ENCODE assay signal across 8 mouse cellular contexts in the genomic region with DNA sequence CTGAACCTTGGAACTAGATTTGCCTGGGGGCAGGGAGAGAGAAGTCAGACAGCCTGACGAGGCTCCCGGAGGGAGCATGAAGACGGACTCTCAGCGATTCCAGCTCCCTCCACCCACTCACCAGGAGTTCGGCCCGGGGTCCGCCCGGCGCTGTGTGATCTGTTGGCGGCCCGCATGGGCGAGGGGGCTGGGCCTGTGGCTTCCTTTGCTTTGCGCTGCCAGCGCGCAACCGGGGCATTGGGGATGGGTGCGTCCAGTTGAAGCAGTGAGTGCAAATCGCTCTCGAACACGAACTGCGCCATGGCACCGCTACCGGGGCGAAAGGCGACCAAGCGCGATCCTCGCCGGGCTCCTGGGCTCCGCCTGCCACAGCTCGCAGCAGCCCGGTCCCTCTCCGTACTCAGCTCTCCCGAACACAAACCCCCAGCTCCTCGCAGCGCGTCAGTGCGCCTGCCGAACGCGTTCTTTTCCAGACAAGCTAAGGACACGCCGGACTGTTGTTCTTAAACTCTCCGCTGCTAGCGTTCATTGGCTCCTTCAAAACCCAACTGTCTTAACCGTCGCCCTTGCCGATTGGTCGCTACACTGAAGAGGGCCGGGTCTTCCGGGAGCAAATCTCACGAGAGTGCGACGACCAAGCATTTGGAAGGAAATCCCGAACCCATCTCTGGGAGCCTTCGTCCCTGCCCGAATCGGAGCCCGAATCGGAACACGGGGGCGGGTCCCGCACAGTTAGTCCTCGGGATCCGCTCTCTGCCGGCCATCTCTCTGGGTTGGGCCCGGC. TPM values are rescaled to one million over a fixed set of nuclear protein-coding genes. Genes with fewer than 3 reads are reported as not detected.
DNase-seq lines count a peak whose midpoint lies in the region; ATAC-seq and TF ChIP-seq lines count a peak whose summit lies in the region.

A gene (minus strand): TSS at position 533 of the 784 bp plus-strand sequence.

- peak; percentile 82 for DNase-seq in B cell, adult 2 months
- DNase-seq in brain, adult 2 months (ENCODE audit: low read depth, low spot score) = peak; percentile 98
- peak; percentile 99 for DNase-seq in kidney, postnatal 0 days (ENCODE audit: low spot score)
- peak; percentile 86 for DNase-seq in liver, embryonic 11.5 days (ENCODE audit: low spot score)
- DNase-seq in naive thymus-derived CD4-positive, alpha-beta T cell, adult 2 months (ENCODE audit: low read depth) = peak; percentile 94

- H3K9me3 ChIP-seq in heart, embryonic 12.5 days (replicated peaks) = no peaks in the 10 kb centered on the region
- no peaks in the 10 kb centered on the region for H3K9me3 ChIP-seq in kidney, postnatal 0 days (replicated peaks; ENCODE audit: low read length)
- H3K9me3 ChIP-seq in liver, embryonic 11.5 days (ENCODE audit: control insufficient read depth, low read length) = no peaks in the 10 kb centered on the region
- H3K9me3 ChIP-seq in stomach, embryonic 14.5 days (ENCODE audit: control insufficient read depth, low read depth, low read length) = no peaks in the 10 kb centered on the region

- H3K9ac ChIP-seq in heart, embryonic 12.5 days = peak within 1 kb of the TSS; percentile 80
- H3K9ac ChIP-seq in kidney, postnatal 0 days (ENCODE audit: low read depth, low read length) = peak within 1 kb of the TSS; percentile 71
- H3K9ac ChIP-seq in liver, embryonic 11.5 days (ENCODE audit: low read depth, low read length) = peak within 1 kb of the TSS; percentile 84
- peak within 1 kb of the TSS; percentile 87 for H3K9ac ChIP-seq in stomach, embryonic 14.5 days (replicated peaks; ENCODE audit: low read depth, low read length)

- peak within 1 kb of the TSS; percentile 83 for H3K4me2 ChIP-seq in heart, embryonic 12.5 days
- H3K4me2 ChIP-seq in kidney, postnatal 0 days (ENCODE audit: low read length) = peak within 1 kb of the TSS; percentile 95
- H3K4me2 ChIP-seq in liver, embryonic 11.5 days = peak within 1 kb of the TSS; percentile 88
- H3K4me2 ChIP-seq in stomach, embryonic 14.5 days (replicated peaks; ENCODE audit: low read depth, low read length) = peak within 1 kb of the TSS; percentile 92

- no peak for TF ChIP-seq CTCF in kidney, postnatal 0 days (IDR thresholded peaks at IDR 0.05; ENCODE audit: low read depth)

- no peaks in the 10 kb centered on the region for H3K27me3 ChIP-seq in heart, embryonic 12.5 days (replicated peaks)
- no peaks in the 10 kb centered on the region for H3K27me3 ChIP-seq in kidney, postnatal 0 days (ENCODE audit: insufficient read depth, low read length)
- no peaks in the 10 kb centered on the region for H3K27me3 ChIP-seq in liver, embryonic 11.5 days (replicated peaks; ENCODE audit: control insufficient read depth, insufficient read depth, low read length)
- H3K27me3 ChIP-seq in stomach, embryonic 14.5 days (ENCODE audit: control insufficient read depth, insufficient read depth, low read length) = no peaks in the 10 kb centered on the region

- peaks cover 38% of the 10 kb centered on the region for H3K4me1 ChIP-seq in heart, embryonic 12.5 days (replicated peaks)
- H3K4me1 ChIP-seq in kidney, postnatal 0 days (replicated peaks; ENCODE audit: insufficient read depth, low read length) = peaks cover 6% of the 10 kb centered on the region
- peaks cover 34% of the 10 kb centered on the region for H3K4me1 ChIP-seq in liver, embryonic 11.5 days (replicated peaks; ENCODE audit: control insufficient read depth, insufficient read depth, low read length)
- H3K4me1 ChIP-seq in stomach, embryonic 14.5 days (ENCODE audit: control insufficient read depth, insufficient read depth, low read length) = peaks cover 20% of the 10 kb centered on the region

- under 1% methylated on average over 67 of the region's 67 CpGs for WGBS in heart, embryonic 12.5 days
- under 1% methylated on average over 67 of the region's 67 CpGs for WGBS in kidney, postnatal 0 days
- WGBS in liver, embryonic 11.5 days = under 1% methylated on average over 67 of the region's 67 CpGs
- 1% methylated on average over 67 of the region's 67 CpGs for WGBS in stomach, embryonic 14.5 days

- peak within 1 kb of the TSS; percentile 78 for H3K4me3 ChIP-seq in heart, embryonic 12.5 days
- H3K4me3 ChIP-seq in kidney, postnatal 0 days (replicated peaks; ENCODE audit: low read depth, low read length) = peak within 1 kb of the TSS; percentile 53
- peak within 1 kb of the TSS; percentile 78 for H3K4me3 ChIP-seq in liver, embryonic 11.5 days (ENCODE audit: low read depth, low read length)
- peak within 1 kb of the TSS; percentile 74 for H3K4me3 ChIP-seq in stomach, embryonic 14.5 days (ENCODE audit: low read depth, low read length)

- peak within 1 kb of the TSS; percentile 93 for H3K27ac ChIP-seq in heart, embryonic 12.5 days (ENCODE audit: poor library complexity, severe bottlenecking)
- peak within 1 kb of the TSS; percentile 91 for H3K27ac ChIP-seq in kidney, postnatal 0 days
- peak within 1 kb of the TSS; percentile 94 for H3K27ac ChIP-seq in liver, embryonic 11.5 days (ENCODE audit: low read depth, low read length)
- peak within 1 kb of the TSS; percentile 91 for H3K27ac ChIP-seq in stomach, embryonic 14.5 days (ENCODE audit: low read length)

- H3K36me3 ChIP-seq in heart, embryonic 12.5 days = peaks cover 37% of the 10 kb centered on the region
- peaks cover 13% of the 10 kb centered on the region; the same call in 1 of the 2 replicates for H3K36me3 ChIP-seq in kidney, postnatal 0 days (ENCODE audit: insufficient read depth, low read length)
- peaks cover 35% of the 10 kb centered on the region for H3K36me3 ChIP-seq in liver, embryonic 11.5 days (ENCODE audit: control insufficient read depth, insufficient read depth, low read length)
- peaks cover 26% of the 10 kb centered on the region for H3K36me3 ChIP-seq in stomach, embryonic 14.5 days (ENCODE audit: control insufficient read depth, insufficient read depth, low read length)

- ATAC-seq in erythroblast, adult 5-6 weeks (replicated peaks; ENCODE audit: low FRiP score, poor library complexity, severe bottlenecking) = peak; percentile 95
- peak; percentile 94 for ATAC-seq in heart, embryonic 12.5 days (ENCODE audit: insufficient number of reproducible peaks, low FRiP score)
- peak; percentile 95 for ATAC-seq in kidney, postnatal 0 days (replicated peaks; ENCODE audit: low FRiP score, low read depth)
- ATAC-seq in liver, embryonic 11.5 days (replicated peaks; ENCODE audit: low FRiP score) = peak; percentile 94
- ATAC-seq in stomach, embryonic 14.5 days (ENCODE audit: insufficient number of reproducible peaks, insufficient read depth, low FRiP score, low read depth) = peak; percentile 94

RNA-seq across cellular contexts. Expression of the gene that starts here (rescaled TPM):
- 25.1 and 32.5 TPM in 2 replicates for total RNA-seq in erythroblast, adult 5-6 weeks (2015; ENCODE audit: low replicate concordance)
- 30.8 and 46.6 TPM in 2 replicates for total RNA-seq in erythroblast, adult 5-6 weeks (2017; ENCODE audit: low replicate concordance)
- 157 and 163 TPM in 2 replicates for polyA plus RNA-seq in heart, embryonic 12.5 days (2016; fragmentation: Nextera tagmentation; extraction: Ambion mirVana)
- polyA plus RNA-seq in kidney, postnatal 0 days (2015; fragmentation: Nextera tagmentation; extraction: Ambion mirVana) = 117 and 122 TPM in 2 replicates
- polyA plus RNA-seq in liver, embryonic 11.5 days (2014; fragmentation: Nextera tagmentation; extraction: Ambion mirVana) = 315 and 340 TPM in 2 replicates
- 219 and 230 TPM in 2 replicates for polyA plus RNA-seq in stomach, embryonic 14.5 days (2014; fragmentation: Nextera tagmentation; extraction: Ambion mirVana)

Comparison
In these comparisons a context has a peak if more than half of its experiments do, and no peak if none do; other contexts are left out.
1. Peak in every context shown above with its lines: DNase-seq, ATAC-seq, H3K4me3 ChIP-seq and H3K27ac ChIP-seq.